Mouse (Mus musculus): Measurements from ENCODE around the gene Chst11.

DNA sequence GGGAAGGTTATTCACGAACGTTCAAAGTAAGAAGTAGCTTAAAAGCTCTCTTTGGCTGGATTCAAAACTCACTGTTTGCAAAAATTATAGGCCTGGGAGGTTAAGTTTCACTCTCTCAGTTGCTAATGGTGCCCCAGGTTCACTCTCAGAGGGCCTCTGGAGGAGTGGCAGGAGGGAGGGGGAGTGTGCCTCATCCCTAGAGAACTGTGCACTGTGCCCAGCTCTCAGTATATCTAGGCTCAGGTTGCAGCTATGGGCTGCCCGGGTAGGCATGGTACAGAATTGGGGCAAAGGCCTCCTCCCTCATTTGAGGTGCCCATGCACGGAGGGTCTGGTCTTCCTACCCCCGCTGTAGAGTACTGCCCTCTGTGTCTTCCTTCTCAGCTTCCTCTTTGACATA, 14.9 kb downstream of the Chst11 start:
- TF ChIP-seq CTCF (IDR thresholded peaks at IDR 0.05; ENCODE audit: low read depth) = no peak
- TF ChIP-seq EP300 (IDR thresholded peaks at IDR 0.05; ENCODE audit: low read depth) = no peak
